Mouse (Mus musculus): Measurements from ENCODE around the gene Olfr1254. TPM values are rescaled to one million over a fixed set of nuclear protein-coding genes. Genes with fewer than 3 reads are reported as not detected.

Gene Olfr1254
- not detected in 2 replicates for polyA plus RNA-seq (2016; fragmentation: Nextera tagmentation; extraction: Ambion mirVana)

- no peaks in the 10 kb centered on the region for H3K4me1 ChIP-seq
- H3K9ac ChIP-seq (replicated peaks), result no peak within 1 kb of the TSS
- H3K36me3 ChIP-seq, result no peaks in the 10 kb centered on the region
- no peak within 1 kb of the TSS for H3K27ac ChIP-seq (replicated peaks)
- H3K4me3 ChIP-seq, result no peak within 1 kb of the TSS
- no peak within 1 kb of the TSS for H3K4me2 ChIP-seq (replicated peaks)
- no peak for ATAC-seq (ENCODE audit: low FRiP score, low read depth)
- no peaks in the 10 kb centered on the region for H3K9me3 ChIP-seq
- H3K27me3 ChIP-seq, result no peaks in the 10 kb centered on the region
Observed at GRCm38 (mm10) chr2:89793519-89793918, at the start of gene Olfr1254. Gene Olfr1254, minus strand, starts transcription at chr2:89793619.

GRCm38 (mm10) chr2:89841455-89841854 lies 48.0 kb upstream of the Olfr1254 start, which contains the start of gene Olfr1256:
Gene Olfr1256, minus strand, starts transcription at chr2:89841555.
- H3K4me2 ChIP-seq (replicated peaks), result no peak within 1 kb of the TSS
- no peak within 1 kb of the TSS for H3K4me3 ChIP-seq
- H3K9me3 ChIP-seq, result no peaks in the 10 kb centered on the region
- H3K9ac ChIP-seq (replicated peaks), result no peak within 1 kb of the TSS
- no peaks in the 10 kb centered on the region for H3K36me3 ChIP-seq
- no peaks in the 10 kb centered on the region for H3K4me1 ChIP-seq
- no peak within 1 kb of the TSS for H3K27ac ChIP-seq (replicated peaks)
- WGBS, result 57% methylated on average over 2 of the region's 2 CpGs
- no peak for ATAC-seq (ENCODE audit: low FRiP score, low read depth)
- H3K27me3 ChIP-seq, result no peaks in the 10 kb centered on the region

- 80% methylated on average over 1 of the region's 1 CpGs for WGBS
- H3K4me2 ChIP-seq (replicated peaks), result no peak overlapping the region
- no peaks in the 10 kb centered on the region for H3K27me3 ChIP-seq
- no peak overlapping the region for H3K9ac ChIP-seq (replicated peaks)
- 0 out of 2 replicates have a peak, but pooled peaks cover 4% of the 10 kb centered on the region for H3K9me3 ChIP-seq
- no peaks in the 10 kb centered on the region for H3K36me3 ChIP-seq
- ATAC-seq (ENCODE audit: low FRiP score, low read depth), result no peak
- H3K27ac ChIP-seq (replicated peaks), result no peak overlapping the region
- no peak overlapping the region for H3K4me3 ChIP-seq
- H3K4me1 ChIP-seq, result no peaks in the 10 kb centered on the region
Observed at GRCm38 (mm10) chr2:89820216-89820615, 26.8 kb upstream of the Olfr1254 start.

GRCm38 (mm10) chr2:89811751-89812150 lies 18.3 kb upstream of the Olfr1254 start, which contains the start of gene Olfr1255:
Gene Olfr1255, plus strand, starts transcription at chr2:89812051.
- H3K4me2 ChIP-seq (replicated peaks), result no peak within 1 kb of the TSS
- no peaks in the 10 kb centered on the region for H3K36me3 ChIP-seq
- peak; percentile 56; the same call in 1 of the 2 replicates for ATAC-seq (ENCODE audit: low FRiP score, low read depth)
- H3K27ac ChIP-seq (replicated peaks), result no peak within 1 kb of the TSS
- H3K4me1 ChIP-seq, result no peaks in the 10 kb centered on the region
- H3K27me3 ChIP-seq, result no peaks in the 10 kb centered on the region
- H3K9me3 ChIP-seq, result no peaks in the 10 kb centered on the region
- H3K9ac ChIP-seq (replicated peaks), result no peak within 1 kb of the TSS
- no peak within 1 kb of the TSS for H3K4me3 ChIP-seq
- 87% methylated on average over 3 of the region's 3 CpGs for WGBS

- Histone ChIP-seq H3K27ac (replicated peaks) (no peak overlapping the region), H3K36me3 (no peaks in the 10 kb centered on the region), H3K9ac (replicated peaks) (no peak overlapping the region), H3K27me3 (no peaks in the 10 kb centered on the region), H3K4me1 (no peaks in the 10 kb centered on the region), H3K4me2 (replicated peaks) (no peak overlapping the region), H3K9me3 (no peaks in the 10 kb centered on the region), H3K4me3 (no peak overlapping the region)
- peak; percentile 44; the same call in 1 of the 2 replicates for ATAC-seq (ENCODE audit: low FRiP score, low read depth)
- WGBS, result 90% methylated on average over 2 of the region's 2 CpGs
Observed at GRCm38 (mm10) chr2:89810751-89811150, 17.3 kb upstream of the Olfr1254 start.

GRCm38 (mm10) chr2:89799583-89799982 lies 6.2 kb upstream of the Olfr1254 start:
- no peak overlapping the region for H3K4me2 ChIP-seq (replicated peaks)
- H3K27me3 ChIP-seq, result no peaks in the 10 kb centered on the region
- H3K9me3 ChIP-seq, result no peaks in the 10 kb centered on the region
- WGBS, result 94% methylated on average over 3 of the region's 3 CpGs
- H3K36me3 ChIP-seq, result no peaks in the 10 kb centered on the region
- no peaks in the 10 kb centered on the region for H3K4me1 ChIP-seq
- H3K4me3 ChIP-seq, result no peak overlapping the region
- no peak overlapping the region for H3K9ac ChIP-seq (replicated peaks)
- H3K27ac ChIP-seq (replicated peaks), result no peak overlapping the region
- ATAC-seq (ENCODE audit: low FRiP score, low read depth), result no peak

GRCm38 (mm10) chr2:89756990-89757389 lies 36.4 kb downstream of the Olfr1254 start, which contains the start of gene Olfr1253:
Gene Olfr1253, minus strand, starts transcription at chr2:89757090.
- H3K9ac ChIP-seq (replicated peaks), result no peak within 1 kb of the TSS

More at GRCm38 (mm10) chr2:89756990-89757389, 36.4 kb downstream of the Olfr1254 start, which contains the start of gene Olfr1253:
- H3K4me2 ChIP-seq (replicated peaks), result no peak within 1 kb of the TSS
- no peak within 1 kb of the TSS for H3K4me3 ChIP-seq
- no peaks in the 10 kb centered on the region for H3K4me1 ChIP-seq
- ATAC-seq (ENCODE audit: low FRiP score, low read depth), result no peak
- H3K27ac ChIP-seq (replicated peaks), result no peak within 1 kb of the TSS
- H3K27me3 ChIP-seq, result no peaks in the 10 kb centered on the region
- WGBS, result 90% methylated on average over 1 of the region's 1 CpGs
- H3K9me3 ChIP-seq, result no peaks in the 10 kb centered on the region
- no peaks in the 10 kb centered on the region for H3K36me3 ChIP-seq

Other genes with a start within 250 kb of the Olfr1254 start
- gene Olfr1245, start 215.2 kb downstream of the Olfr1254 start, polyA plus RNA-seq (2016; fragmentation: Nextera tagmentation; extraction: Ambion mirVana), result not detected in 2 replicates
- not detected in 2 replicates for gene Olfr1246, start 200.5 kb downstream of the Olfr1254 start, polyA plus RNA-seq (2016; fragmentation: Nextera tagmentation; extraction: Ambion mirVana)
- gene Olfr1247, start 179.5 kb downstream of the Olfr1254 start, polyA plus RNA-seq (2016; fragmentation: Nextera tagmentation; extraction: Ambion mirVana), result not detected in 2 replicates
- not detected in 2 replicates for gene Olfr1248, start 175.4 kb downstream of the Olfr1254 start, polyA plus RNA-seq (2016; fragmentation: Nextera tagmentation; extraction: Ambion mirVana)
- not detected in 2 replicates for gene Olfr1249, start 158.6 kb downstream of the Olfr1254 start, polyA plus RNA-seq (2016; fragmentation: Nextera tagmentation; extraction: Ambion mirVana)
- gene Olfr1250, start 132.2 kb downstream of the Olfr1254 start, polyA plus RNA-seq (2016; fragmentation: Nextera tagmentation; extraction: Ambion mirVana), result not detected in 2 replicates
- gene Olfr1251, start 121.7 kb downstream of the Olfr1254 start, polyA plus RNA-seq (2016; fragmentation: Nextera tagmentation; extraction: Ambion mirVana), result not detected in 2 replicates
- gene Olfr1252, start 68.6 kb downstream of the Olfr1254 start, polyA plus RNA-seq (2016; fragmentation: Nextera tagmentation; extraction: Ambion mirVana), result not detected in 2 replicates
- not detected in 2 replicates for gene Olfr1253, start 36.5 kb downstream of the Olfr1254 start, polyA plus RNA-seq (2016; fragmentation: Nextera tagmentation; extraction: Ambion mirVana)
- not detected in 2 replicates for gene Olfr1255, start 18.4 kb upstream of the Olfr1254 start, polyA plus RNA-seq (2016; fragmentation: Nextera tagmentation; extraction: Ambion mirVana)
- gene Olfr1256, start 47.9 kb upstream of the Olfr1254 start, polyA plus RNA-seq (2016; fragmentation: Nextera tagmentation; extraction: Ambion mirVana), result not detected in 2 replicates
- gene Olfr48, start 54.6 kb upstream of the Olfr1254 start, polyA plus RNA-seq (2016; fragmentation: Nextera tagmentation; extraction: Ambion mirVana), result not detected in 2 replicates
- not detected in 2 replicates for gene Olfr1257, start 84.8 kb upstream of the Olfr1254 start, polyA plus RNA-seq (2016; fragmentation: Nextera tagmentation; extraction: Ambion mirVana)
- not detected in 2 replicates for gene Olfr1258, start 133.7 kb upstream of the Olfr1254 start, polyA plus RNA-seq (2016; fragmentation: Nextera tagmentation; extraction: Ambion mirVana)
- not detected in 2 replicates for gene Olfr1259, start 155.0 kb upstream of the Olfr1254 start, polyA plus RNA-seq (2016; fragmentation: Nextera tagmentation; extraction: Ambion mirVana)
- gene Olfr1260, start 180.7 kb upstream of the Olfr1254 start, polyA plus RNA-seq (2016; fragmentation: Nextera tagmentation; extraction: Ambion mirVana), result not detected in 2 replicates
- not detected in 2 replicates for gene Olfr1261, start 197.6 kb upstream of the Olfr1254 start, polyA plus RNA-seq (2016; fragmentation: Nextera tagmentation; extraction: Ambion mirVana)
- not detected in 2 replicates for gene Olfr1262, start 206.5 kb upstream of the Olfr1254 start, polyA plus RNA-seq (2016; fragmentation: Nextera tagmentation; extraction: Ambion mirVana)
- gene Olfr1263, start 218.5 kb upstream of the Olfr1254 start, polyA plus RNA-seq (2016; fragmentation: Nextera tagmentation; extraction: Ambion mirVana), result not detected in 2 replicates
- gene Olfr1264, start 232.0 kb upstream of the Olfr1254 start, polyA plus RNA-seq (2016; fragmentation: Nextera tagmentation; extraction: Ambion mirVana), result not detected in 2 replicates
- not detected in 2 replicates for gene Olfr1265, start 241.7 kb upstream of the Olfr1254 start, polyA plus RNA-seq (2016; fragmentation: Nextera tagmentation; extraction: Ambion mirVana)